ENCODE assay signal across 8 mouse cellular contexts in the genomic region with DNA sequence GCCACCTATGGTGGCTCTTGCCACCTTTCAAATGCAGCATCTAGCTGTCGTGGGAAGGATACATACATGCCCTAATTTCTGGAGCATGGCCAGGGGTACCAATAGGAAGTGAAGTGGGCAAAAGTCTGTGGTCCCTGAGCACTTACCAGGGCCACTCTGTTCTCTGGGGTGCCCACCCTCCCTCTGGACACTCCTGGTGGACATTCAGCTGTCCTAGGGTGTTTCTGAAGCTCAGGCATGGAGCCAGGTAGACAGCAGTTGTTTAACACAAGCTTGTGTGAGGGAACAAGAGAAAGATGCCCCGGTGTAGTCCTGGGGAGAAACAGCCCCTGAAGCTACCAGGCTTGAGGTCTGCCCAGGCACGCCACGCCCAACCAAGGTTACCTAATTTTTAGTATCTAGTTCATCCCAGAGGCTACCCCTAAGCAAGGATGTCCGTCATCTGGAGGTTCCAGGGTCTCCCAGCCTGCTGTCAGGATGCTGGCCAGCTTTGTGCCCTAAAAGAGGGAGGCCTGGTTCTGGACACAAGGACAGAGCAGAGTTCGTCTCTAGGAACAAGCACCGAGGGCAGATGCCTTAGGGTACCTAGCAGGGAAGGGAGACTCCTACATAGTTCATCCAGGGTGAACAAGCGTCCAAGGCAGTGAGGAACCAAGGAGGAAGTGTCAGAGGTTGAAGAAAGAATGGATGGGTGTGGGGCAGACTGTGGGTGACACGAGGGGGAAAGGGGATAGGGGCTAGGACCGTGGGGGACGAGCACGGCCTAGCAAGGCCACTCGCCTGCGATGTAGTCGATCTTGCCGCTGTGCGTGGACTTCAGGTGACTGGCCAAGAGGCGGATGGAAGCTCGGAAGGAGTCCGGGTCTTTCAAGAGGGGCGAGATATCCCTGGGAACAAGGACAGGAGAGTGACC. TPM values are rescaled to one million over a fixed set of nuclear protein-coding genes. Genes with fewer than 3 reads are reported as not detected.
DNase-seq lines count a peak whose midpoint lies in the region; ATAC-seq lines count a peak whose summit lies in the region.

No protein-coding gene starts in this region.

- peaks cover 26% of the 10 kb centered on the region for H3K4me1 ChIP-seq in embryonic facial prominence, embryonic 14.5 days (ENCODE audit: control insufficient read depth, insufficient read depth, low read length)
- H3K4me1 ChIP-seq in limb, embryonic 10.5 days: peaks cover 73% of the 10 kb centered on the region
- peaks cover 17% of the 10 kb centered on the region for H3K4me1 ChIP-seq in neural tube, embryonic 14.5 days (ENCODE audit: control insufficient read depth, insufficient read depth, low read length)

- peak; percentile 9 for ATAC-seq in embryonic facial prominence, embryonic 14.5 days (ENCODE audit: low read depth)
- no peak; the same call in 1 of the 2 replicates for ATAC-seq in neural tube, embryonic 14.5 days (ENCODE audit: low read depth)

- H3K4me3 ChIP-seq in embryonic facial prominence, embryonic 14.5 days (ENCODE audit: low read depth, low read length): peak overlapping the region; percentile 64
- peak overlapping the region; percentile 71 for H3K4me3 ChIP-seq in limb, embryonic 10.5 days
- H3K4me3 ChIP-seq in neural tube, embryonic 14.5 days (ENCODE audit: low read depth, low read length): peak overlapping the region; percentile 60

- DNase-seq in embryo, embryonic 9.5 days (ENCODE audit: extremely low spot score): peak; percentile 42
- DNase-seq in embryo, embryonic 10 days (ENCODE audit: low spot score): no peak
- peak; percentile 57 for DNase-seq in A20 (ENCODE audit: low read depth, low spot score)
- DNase-seq in embryonic facial prominence, embryonic 14.5 days (ENCODE audit: low spot score): no peak
- DNase-seq in limb, embryonic 10.5 days (ENCODE audit: low spot score): no peak
- DNase-seq in thymus, postnatal 14 days: no peak
- no peak for DNase-seq in layer of hippocampus, adult 9-10 months (ENCODE audit: low spot score)

- peak overlapping the region; percentile 74 for H3K4me2 ChIP-seq in embryonic facial prominence, embryonic 14.5 days (ENCODE audit: low read depth, low read length)
- peak overlapping the region; percentile 95 for H3K4me2 ChIP-seq in neural tube, embryonic 14.5 days (ENCODE audit: low read depth, low read length)

- no peaks in the 10 kb centered on the region for H3K9me3 ChIP-seq in embryonic facial prominence, embryonic 14.5 days (ENCODE audit: control insufficient read depth, low read length)
- no peaks in the 10 kb centered on the region for H3K9me3 ChIP-seq in limb, embryonic 10.5 days (replicated peaks)
- no peaks in the 10 kb centered on the region for H3K9me3 ChIP-seq in neural tube, embryonic 14.5 days (ENCODE audit: control insufficient read depth, low read length)

- H3K27ac ChIP-seq in embryonic facial prominence, embryonic 14.5 days (replicated peaks; ENCODE audit: low read depth, low read length): peak overlapping the region; percentile 36; the same call in 1 of the 2 replicates
- H3K27ac ChIP-seq in limb, embryonic 10.5 days: peak overlapping the region; percentile 87
- peak overlapping the region; percentile 52 for H3K27ac ChIP-seq in neural tube, embryonic 14.5 days (ENCODE audit: low read depth, low read length)

- H3K27me3 ChIP-seq in embryonic facial prominence, embryonic 14.5 days (replicated peaks; ENCODE audit: control insufficient read depth, insufficient read depth, low read length): no peaks in the 10 kb centered on the region
- no peaks in the 10 kb centered on the region for H3K27me3 ChIP-seq in limb, embryonic 10.5 days (ENCODE audit: low read depth, poor library complexity, severe bottlenecking)
- no peaks in the 10 kb centered on the region for H3K27me3 ChIP-seq in neural tube, embryonic 14.5 days (ENCODE audit: control insufficient read depth, insufficient read depth, low read length)

- peaks cover 37% of the 10 kb centered on the region for H3K36me3 ChIP-seq in embryonic facial prominence, embryonic 14.5 days (ENCODE audit: control insufficient read depth, insufficient read depth, low read length)
- H3K36me3 ChIP-seq in limb, embryonic 10.5 days: peaks cover 44% of the 10 kb centered on the region
- 0 out of 2 replicates have a peak, but pooled peaks cover 6% of the 10 kb centered on the region for H3K36me3 ChIP-seq in neural tube, embryonic 14.5 days (ENCODE audit: control insufficient read depth, insufficient read depth, low read length)

- 19% methylated on average over 16 of the region's 21 CpGs for WGBS in embryonic facial prominence, embryonic 14.5 days
- WGBS in limb, embryonic 10.5 days: 18% methylated on average over 21 of the region's 21 CpGs
- WGBS in neural tube, embryonic 14.5 days: 20% methylated on average over 21 of the region's 21 CpGs

- peak overlapping the region; percentile 83 for H3K9ac ChIP-seq in embryonic facial prominence, embryonic 14.5 days (ENCODE audit: low read depth, low read length)
- peak overlapping the region; percentile 65 for H3K9ac ChIP-seq in neural tube, embryonic 14.5 days (replicated peaks; ENCODE audit: low read depth, low read length)

RNA-seq across cellular contexts. Expression of a gene that starts 0.7 kb away (rescaled TPM):
- polyA plus RNA-seq in embryonic facial prominence, embryonic 14.5 days (2014; fragmentation: Nextera tagmentation; extraction: Ambion mirVana): 291 and 314 TPM in 2 replicates
- polyA plus RNA-seq in limb, embryonic 10.5 days (2016; fragmentation: Nextera tagmentation; extraction: Ambion mirVana): 285 and 308 TPM in 2 replicates
- 170 and 179 TPM in 2 replicates for polyA plus RNA-seq in neural tube, embryonic 14.5 days (2014; fragmentation: Nextera tagmentation; extraction: Ambion mirVana)

RNA-seq across cellular contexts. Expression of a gene that starts 8.2 kb away (rescaled TPM):
- 32.9 and 33.7 TPM in 2 replicates for polyA plus RNA-seq in embryonic facial prominence, embryonic 14.5 days (2014; fragmentation: Nextera tagmentation; extraction: Ambion mirVana)
- 68.9 and 75.6 TPM in 2 replicates for polyA plus RNA-seq in limb, embryonic 10.5 days (2016; fragmentation: Nextera tagmentation; extraction: Ambion mirVana)
- polyA plus RNA-seq in neural tube, embryonic 14.5 days (2014; fragmentation: Nextera tagmentation; extraction: Ambion mirVana): 4.7 TPM in 2 replicates

RNA-seq across cellular contexts. Expression of a gene that starts 24.9 kb away (rescaled TPM):
- polyA plus RNA-seq in embryonic facial prominence, embryonic 14.5 days (2014; fragmentation: Nextera tagmentation; extraction: Ambion mirVana): 18.7 and 22.7 TPM in 2 replicates
- polyA plus RNA-seq in limb, embryonic 10.5 days (2016; fragmentation: Nextera tagmentation; extraction: Ambion mirVana): 10.7 and 11.8 TPM in 2 replicates
- polyA plus RNA-seq in neural tube, embryonic 14.5 days (2014; fragmentation: Nextera tagmentation; extraction: Ambion mirVana): 1.2 and 3.0 TPM in 2 replicates

RNA-seq across cellular contexts. Expression of a gene that starts 35.3 kb away (rescaled TPM):
- polyA plus RNA-seq in embryonic facial prominence, embryonic 14.5 days (2014; fragmentation: Nextera tagmentation; extraction: Ambion mirVana): 13.1 TPM in 2 replicates
- 4.0 and 5.7 TPM in 2 replicates for polyA plus RNA-seq in limb, embryonic 10.5 days (2016; fragmentation: Nextera tagmentation; extraction: Ambion mirVana)
- polyA plus RNA-seq in neural tube, embryonic 14.5 days (2014; fragmentation: Nextera tagmentation; extraction: Ambion mirVana): 6.9 and 7.1 TPM in 2 replicates

RNA-seq across cellular contexts. Expression of a gene that starts 35.4 kb away (rescaled TPM):
- 66.7 and 74.5 TPM in 2 replicates for polyA plus RNA-seq in embryonic facial prominence, embryonic 14.5 days (2014; fragmentation: Nextera tagmentation; extraction: Ambion mirVana)
- 49.4 and 51.5 TPM in 2 replicates for polyA plus RNA-seq in limb, embryonic 10.5 days (2016; fragmentation: Nextera tagmentation; extraction: Ambion mirVana)
- 119 and 150 TPM in 2 replicates for polyA plus RNA-seq in neural tube, embryonic 14.5 days (2014; fragmentation: Nextera tagmentation; extraction: Ambion mirVana)

Comparison
In these comparisons a context has a peak if more than half of its experiments do, and no peak if none do; other contexts are left out.
1. DNase-seq: peak in embryo, embryonic 9.5 days (single experiment) and A20 (single experiment); none in embryo, embryonic 10 days (single experiment), embryonic facial prominence, embryonic 14.5 days (single experiment), limb, embryonic 10.5 days (single experiment), thymus, postnatal 14 days (single experiment) and layer of hippocampus, adult 9-10 months (single experiment).
2. H3K27ac ChIP-seq: peak in every context shown above with its lines; median percentile 87 in limb, embryonic 10.5 days; 52 in neural tube, embryonic 14.5 days; 36 in embryonic facial prominence, embryonic 14.5 days.
3. Peak in every context shown above with its lines, with median percentiles within 50 percentile points of each other: H3K4me3 ChIP-seq.